Mouse (Mus musculus): ENCODE results near the gene Ccdc107. TPM values are rescaled to one million over a fixed set of nuclear protein-coding genes. Genes with fewer than 3 reads are reported as not detected.

Gene Ccdc107
- total and polyA plus RNA-seq, 3 experiments, result 30.5 to 63.1 (median 33.4) TPM

- peaks cover 17% of the 10 kb centered on the region for H3K27me3 ChIP-seq (replicated peaks)
- H3K27ac ChIP-seq (ENCODE audit: insufficient read depth, low read depth), result no peak overlapping the region
- peak; percentile 13 for DNase-seq (ENCODE audit: extremely low read depth)
- H3K4me1 ChIP-seq (ENCODE audit: control insufficient read depth in 1 of 2, insufficient read depth in 2 of 2), result peaks cover 0 to 12% of the 10 kb centered on the region in 2 experiments; a peak in 2 of 4 replicates
- dilution Hi-C loops (cut with MboI; ENCODE audit: extremely low pct_ligation_motif_present, extremely low pct_unique_long_range_greater_than_20kb, low sequenced_read_pairs) (no loop called here), in situ Hi-C loops (cut with MboI; ENCODE audit: low pct_ligation_motif_present, low pct_unique_long_range_greater_than_20kb, low sequenced_read_pairs) (no loop called here)
- peaks cover 27 to 37% of the 10 kb centered on the region in 2 experiments for H3K36me3 ChIP-seq (replicated peaks in 1 of 2; ENCODE audit: control insufficient read depth in 1 of 2, insufficient read depth in 1 of 2, low read length in 1 of 2)
- TF ChIP-seq BHLHE40 (IDR thresholded peaks at IDR 0.05; ENCODE audit: low read depth, low read length), result no peak
- TF ChIP-seq CHD1 (IDR thresholded peaks at IDR 0.05; ENCODE audit: low read depth, low read length), result no peak
- TF ChIP-seq MEF2A (IDR thresholded peaks at IDR 0.05; ENCODE audit: borderline replicate concordance, low read depth, low read length), result no peak
- no peak for TF ChIP-seq GABPA (IDR thresholded peaks at IDR 0.05; ENCODE audit: insufficient replicate concordance, low read depth, low read length)
- no peak for TF ChIP-seq JUN (IDR thresholded peaks at IDR 0.05; ENCODE audit: insufficient read depth, low read depth, low read length)
- TF ChIP-seq KAT2A (IDR thresholded peaks at IDR 0.05; ENCODE audit: insufficient replicate concordance, low read length), result no peak
- TF ChIP-seq ZC3H11A (IDR thresholded peaks at IDR 0.05; ENCODE audit: low read depth, low read length), result no peak
- TF ChIP-seq RCOR1 (conservative IDR thresholded peaks at IDR 0.05; ENCODE audit: low read depth, low read length), result no peak
- no peak for TF ChIP-seq HCFC1 (IDR thresholded peaks at IDR 0.05; ENCODE audit: low read depth, low read length)
- TF ChIP-seq MAFK (IDR thresholded peaks at IDR 0.05; ENCODE audit: insufficient replicate concordance, low read length), result no peak
- TF ChIP-seq NELFE (IDR thresholded peaks at IDR 0.05; ENCODE audit: low read depth, low read length), result no peak
- no peak for TF ChIP-seq IRF4 (IDR thresholded peaks at IDR 0.05; ENCODE audit: low read depth, low read length)
- no peak for TF ChIP-seq USF2 (conservative IDR thresholded peaks at IDR 0.05; ENCODE audit: low read depth, low read length)
- no peak for TF ChIP-seq ELF1 (IDR thresholded peaks at IDR 0.05; ENCODE audit: low read depth, low read length)
- TF ChIP-seq USF1 (IDR thresholded peaks at IDR 0.05; ENCODE audit: low read depth, low read length), result no peak
- no peak for TF ChIP-seq UBTF (IDR thresholded peaks at IDR 0.05; ENCODE audit: low read depth, low read length)
- no peak for TF ChIP-seq ZKSCAN1 (IDR thresholded peaks at IDR 0.05; ENCODE audit: borderline replicate concordance, low read depth, low read length)
- TF ChIP-seq MYC (IDR thresholded peaks at IDR 0.05; ENCODE audit: low read depth, low read length), result no peak
- TF ChIP-seq TBP (conservative IDR thresholded peaks at IDR 0.05; ENCODE audit: low read depth, low read length), result no peak
- no peak overlapping the region for H3K4me2 ChIP-seq (ENCODE audit: insufficient read depth, low read depth, poor library complexity, severe bottlenecking)
- no peaks in the 10 kb centered on the region for H3K79me2 ChIP-seq (replicated peaks; ENCODE audit: control insufficient read depth, extremely low read depth, insufficient read depth, poor library complexity, severe bottlenecking)
- H3K9me3 ChIP-seq (replicated peaks; ENCODE audit: low read length), result peaks cover 3% of the 10 kb centered on the region
- no peak overlapping the region for H3K9ac ChIP-seq (ENCODE audit: insufficient read depth, low read depth)
- no peak overlapping the region for H3K4me3 ChIP-seq (replicated peaks in 1 of 3; ENCODE audit: low read depth in 2 of 3, low read length in 2 of 3, poor library complexity in 1 of 3)
Observed at GRCm38 (mm10) chr4:43528487-43528886, 35.8 kb downstream of the Ccdc107 start.

GRCm38 (mm10) chr4:43530081-43530501 lies 37.4 kb downstream of the Ccdc107 start:
- in situ Hi-C loops (cut with MboI; ENCODE audit: low pct_ligation_motif_present, low pct_unique_long_range_greater_than_20kb, low sequenced_read_pairs) (no loop called here), dilution Hi-C loops (cut with MboI; ENCODE audit: extremely low pct_ligation_motif_present, extremely low pct_unique_long_range_greater_than_20kb, low sequenced_read_pairs) (no loop called here)
- H3K27ac ChIP-seq (ENCODE audit: insufficient read depth, low read depth), result no peak overlapping the region
- H3K9me3 ChIP-seq (replicated peaks; ENCODE audit: low read length), result peaks cover 3% of the 10 kb centered on the region
- no peak overlapping the region for H3K4me3 ChIP-seq (replicated peaks in 1 of 3; ENCODE audit: low read depth in 2 of 3, low read length in 2 of 3, poor library complexity in 1 of 3)
- peaks cover 0 to 5% of the 10 kb centered on the region in 2 experiments; a peak in 1 of 4 replicates for H3K4me1 ChIP-seq (ENCODE audit: control insufficient read depth in 1 of 2, insufficient read depth in 2 of 2)
- H3K27me3 ChIP-seq (replicated peaks), result peaks cover 7% of the 10 kb centered on the region
- DNase-seq (ENCODE audit: extremely low read depth), result no peak
- no peak for TF ChIP-seq MAZ (IDR thresholded peaks at IDR 0.05; ENCODE audit: low read depth, low read length)
- no peak for TF ChIP-seq MEF2A (IDR thresholded peaks at IDR 0.05; ENCODE audit: borderline replicate concordance, low read depth, low read length)
- TF ChIP-seq ETS1 (conservative IDR thresholded peaks at IDR 0.05; ENCODE audit: low read depth, low read length), result no peak
- no peak for TF ChIP-seq RAD21 (IDR thresholded peaks at IDR 0.05; ENCODE audit: low read depth, low read length)
- no peak for TF ChIP-seq GABPA (IDR thresholded peaks at IDR 0.05; ENCODE audit: insufficient replicate concordance, low read depth, low read length)
- TF ChIP-seq IRF4 (IDR thresholded peaks at IDR 0.05; ENCODE audit: low read depth, low read length), result no peak
- no peak for TF ChIP-seq ZNF384 (IDR thresholded peaks at IDR 0.05; ENCODE audit: low read depth, low read length)
- H3K4me2 ChIP-seq (ENCODE audit: insufficient read depth, low read depth, poor library complexity, severe bottlenecking), result no peak overlapping the region
- H3K9ac ChIP-seq (ENCODE audit: insufficient read depth, low read depth), result no peak overlapping the region
- peaks cover 40 to 53% of the 10 kb centered on the region in 2 experiments for H3K36me3 ChIP-seq (replicated peaks in 1 of 2; ENCODE audit: control insufficient read depth in 1 of 2, insufficient read depth in 1 of 2, low read length in 1 of 2)
- H3K79me2 ChIP-seq (replicated peaks; ENCODE audit: control insufficient read depth, extremely low read depth, insufficient read depth, poor library complexity, severe bottlenecking), result no peaks in the 10 kb centered on the region
